Mouse (Mus musculus) limb, embryonic 13.5 days (tissue): ENCODE measurements at regions not wholly inside any gene's neighbourhood (a gene's known extent, or its start where the extent isn't known, plus 50 kb on each side); places are given as distances from the start of the nearest gene placed in this dataset.

Experiments used
- ATAC-seq: fragments of 200-750 bp; cut with Nextera tagmentation; 2 replicates; pipeline ENCODE4 v1.8.0; 2017; ENCODE audit warnings: low read depth, moderate number of reproducible peaks, moderate TSS enrichment; ENCODE audit not compliant: low FRiP score
- H3K27ac ChIP-seq: fragments of 300-500 bp; sonication (generic); 2 replicates; pipeline ENCODE4 v1.5.1; 2015; ENCODE audit warnings: inconsistent platforms, mild to moderate bottlenecking, moderate library complexity
- H3K27me3 ChIP-seq: fragments of 300-500 bp; sonication (generic); 2 replicates; pipeline ENCODE4 v1.6.1; 2015; ENCODE audit warnings: mild to moderate bottlenecking, inconsistent platforms
- H3K36me3 ChIP-seq: fragments of 300-500 bp; sonication (generic); 2 replicates; pipeline ENCODE4 v1.6.1; 2015; ENCODE audit warnings: inconsistent platforms, mild to moderate bottlenecking, moderate library complexity
- H3K4me1 ChIP-seq: fragments of 300-500 bp; sonication (generic); 2 replicates; pipeline ENCODE4 v1.6.1; 2015; ENCODE audit warnings: inconsistent platforms
- H3K4me2 ChIP-seq: fragments of 300-500 bp; sonication (generic); replicated peaks from 2 replicates; pipeline ENCODE4 v1.6.1; 2015; ENCODE audit warnings: inconsistent platforms, mild to moderate bottlenecking, moderate library complexity
- H3K4me3 ChIP-seq: fragments of 300-500 bp; sonication (generic); 2 replicates; pipeline ENCODE4 v1.5.1; 2015; ENCODE audit warnings: moderate library complexity, mild to moderate bottlenecking, inconsistent platforms
- H3K9ac ChIP-seq: fragments of 300-500 bp; sonication (generic); 2 replicates; pipeline ENCODE4 v1.6.1; 2015; ENCODE audit warnings: mild to moderate bottlenecking, inconsistent platforms
- H3K9me3 ChIP-seq: fragments of 300-500 bp; sonication (generic); 2 replicates; pipeline ENCODE4 v1.6.1; 2016; ENCODE audit warnings: inconsistent platforms
- WGBS: fragments of 180-500 bp; shearing (Covaris S2); methylation state at CpG from one replicate; pipeline ENCODE4 v1.1.7; 2015; 5-methylcytosine and 5-hydroxymethylcytosine counted together

- Histone ChIP-seq H3K4me1 (no peaks in the 10 kb centered on the region), H3K4me2 (no peak overlapping the region), H3K9ac (no peak overlapping the region), H3K9me3 (no peaks in the 10 kb centered on the region), H3K27ac (no peak overlapping the region), H3K27me3 (no peaks in the 10 kb centered on the region), H3K4me3 (no peak overlapping the region), H3K36me3 (no peaks in the 10 kb centered on the region)
- no peak for ATAC-seq
- 54% methylated on average over 3 of the region's 3 CpGs for WGBS
These were observed 432.7 kb upstream of the Ptger4 start for GRCm38 (mm10) chr15:5676704-5677103.

DNA sequence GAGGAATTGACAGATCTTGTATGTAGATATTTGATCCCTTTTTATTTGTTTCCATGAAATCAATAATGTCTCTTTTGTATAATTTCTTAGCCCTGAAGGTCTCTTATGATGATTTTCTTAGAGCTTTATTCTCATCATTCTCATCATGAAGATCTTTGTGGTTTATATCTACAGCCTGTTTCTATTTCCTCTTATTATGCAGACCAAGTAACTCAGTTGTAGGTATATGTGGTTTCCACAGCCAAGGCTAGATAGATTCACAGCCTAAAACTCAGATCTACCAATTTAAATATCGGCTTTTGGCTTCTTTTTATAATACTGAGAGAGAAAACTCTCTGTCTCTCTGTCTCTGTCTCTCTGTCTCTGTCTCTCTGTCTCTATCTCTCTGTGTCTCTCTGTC lies 449.8 kb upstream of the Ptger4 start:
- Histone ChIP-seq H3K4me1 (no peaks in the 10 kb centered on the region), H3K4me2 (no peak overlapping the region), H3K36me3 (no peaks in the 10 kb centered on the region), H3K9ac (no peak overlapping the region), H3K9me3 (no peaks in the 10 kb centered on the region), H3K27ac (no peak overlapping the region), H3K27me3 (no peaks in the 10 kb centered on the region), H3K4me3 (no peak overlapping the region)
- ATAC-seq: no peak
- 89% methylated on average over 1 of the region's 1 CpGs for WGBS

GRCm38 (mm10) chr15:5695015-5695414 lies 451.0 kb upstream of the Ptger4 start:
- no peaks in the 10 kb centered on the region for H3K36me3 ChIP-seq
- H3K27me3 ChIP-seq: no peaks in the 10 kb centered on the region
- H3K4me3 ChIP-seq: no peak overlapping the region
- no peak overlapping the region for H3K27ac ChIP-seq
- WGBS: 75% methylated on average over 3 of the region's 3 CpGs
- H3K9me3 ChIP-seq: no peaks in the 10 kb centered on the region
- no peak for ATAC-seq
- H3K4me1 ChIP-seq: no peaks in the 10 kb centered on the region
- no peak overlapping the region for H3K9ac ChIP-seq
- H3K4me2 ChIP-seq: no peak overlapping the region

DNA sequence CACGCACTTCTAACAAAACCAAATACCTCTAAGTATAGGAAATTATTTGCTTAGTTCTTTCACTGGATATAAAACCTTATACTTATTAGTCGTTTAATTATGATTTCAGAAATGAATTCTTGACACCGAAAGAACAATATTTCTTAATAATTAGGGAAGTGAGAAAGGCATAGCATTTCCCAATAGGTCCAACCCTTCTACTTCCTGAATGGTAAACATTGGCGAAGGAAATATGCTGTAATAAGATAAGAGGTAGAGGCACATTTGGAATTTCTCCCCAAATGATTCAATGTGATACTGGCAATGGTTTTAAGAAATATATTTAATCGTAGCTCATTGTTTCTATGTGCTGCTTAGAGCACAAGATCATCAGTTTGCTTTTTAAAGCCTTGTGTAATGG lies 464.5 kb upstream of the Ptger4 start:
- Histone ChIP-seq H3K4me1 (no peaks in the 10 kb centered on the region), H3K9me3 (no peaks in the 10 kb centered on the region), H3K9ac (no peak overlapping the region), H3K36me3 (no peaks in the 10 kb centered on the region), H3K4me2 (no peak overlapping the region), H3K4me3 (no peak overlapping the region), H3K27me3 (no peaks in the 10 kb centered on the region), H3K27ac (no peak overlapping the region)
- ATAC-seq: no peak
- 86% methylated on average over 5 of the region's 5 CpGs for WGBS

DNA sequence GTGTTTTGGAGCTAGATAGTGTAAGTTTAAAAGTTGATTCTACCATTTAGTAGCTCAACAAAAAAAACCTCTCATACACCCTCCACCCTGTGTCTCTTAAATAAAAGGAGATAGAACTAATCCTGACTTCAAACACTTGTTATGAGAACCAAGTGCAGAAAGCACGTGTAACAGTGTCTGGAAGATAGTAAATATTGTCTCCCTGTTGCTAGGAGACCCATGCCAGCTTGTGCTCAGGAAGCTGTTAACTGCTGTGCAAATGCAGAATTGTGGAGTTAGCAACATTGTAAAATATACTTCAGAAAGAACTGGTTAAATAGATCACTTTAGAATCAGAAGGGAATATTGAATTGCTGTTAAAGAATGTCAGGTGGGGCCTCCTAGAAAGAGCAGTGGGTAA lies 496.7 kb upstream of the Ptger4 start:
- 28% methylated on average over 1 of the region's 1 CpGs for WGBS

DNA sequence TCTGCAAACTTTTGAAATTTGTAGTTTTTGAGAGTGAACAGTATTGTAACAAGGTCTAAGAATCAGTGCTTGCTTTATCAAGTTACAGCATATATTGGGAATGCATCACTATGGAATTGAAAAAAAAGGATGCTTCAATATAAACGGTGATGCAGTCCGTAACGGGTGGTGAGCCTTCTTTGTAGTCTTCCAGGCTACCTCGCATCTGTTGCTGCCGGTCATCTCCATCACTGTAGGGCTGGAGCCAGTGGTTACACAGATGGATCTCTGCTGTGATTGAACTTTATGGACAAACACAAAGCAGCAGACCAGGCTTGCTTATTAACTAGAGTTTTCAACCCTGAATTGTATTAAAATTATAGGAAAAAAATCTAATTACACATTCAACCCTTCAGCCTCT lies 499.9 kb upstream of the Ptger4 start:
- Histone ChIP-seq H3K4me2 (no peak overlapping the region), H3K9ac (no peak overlapping the region), H3K4me3 (no peak overlapping the region), H3K27me3 (no peaks in the 10 kb centered on the region), H3K36me3 (no peaks in the 10 kb centered on the region), H3K27ac (no peak overlapping the region), H3K9me3 (no peaks in the 10 kb centered on the region), H3K4me1 (no peaks in the 10 kb centered on the region)
- no peak for ATAC-seq
- 89% methylated on average over 5 of the region's 5 CpGs for WGBS

More for the DNA sequence above, 496.7 kb upstream of the Ptger4 start:
- Histone ChIP-seq H3K36me3 (no peaks in the 10 kb centered on the region), H3K9me3 (no peaks in the 10 kb centered on the region), H3K4me3 (no peak overlapping the region), H3K27ac (no peak overlapping the region), H3K27me3 (no peaks in the 10 kb centered on the region), H3K4me2 (no peak overlapping the region), H3K9ac (no peak overlapping the region), H3K4me1 (no peaks in the 10 kb centered on the region)
- ATAC-seq: no peak

DNA sequence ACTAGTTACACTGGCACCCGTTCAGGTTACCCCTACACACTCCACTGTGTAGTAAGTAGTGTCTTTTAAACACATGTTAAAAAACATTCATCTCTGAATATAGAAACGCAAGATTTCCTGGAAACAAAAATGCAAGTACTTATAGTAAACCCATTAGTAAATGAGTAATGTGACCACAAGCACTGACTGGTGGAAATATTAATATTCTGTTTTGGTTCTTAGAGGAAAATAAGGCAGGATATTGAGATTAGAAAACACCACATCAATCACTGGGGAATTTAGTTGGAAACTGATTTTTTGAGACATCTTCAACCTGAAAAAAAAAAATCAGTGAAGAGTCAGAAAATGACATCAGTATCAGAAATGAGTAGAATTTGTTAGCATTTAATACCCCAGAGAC lies 514.7 kb upstream of the Ptger4 start:
- H3K4me2 ChIP-seq: no peak overlapping the region
- no peaks in the 10 kb centered on the region for H3K9me3 ChIP-seq
- WGBS: 88% methylated on average over 2 of the region's 2 CpGs
- no peaks in the 10 kb centered on the region for H3K36me3 ChIP-seq
- H3K4me1 ChIP-seq: no peaks in the 10 kb centered on the region
- no peaks in the 10 kb centered on the region for H3K27me3 ChIP-seq
- no peak for ATAC-seq
- H3K27ac ChIP-seq: no peak overlapping the region
- no peak overlapping the region for H3K4me3 ChIP-seq
- H3K9ac ChIP-seq: no peak overlapping the region

DNA sequence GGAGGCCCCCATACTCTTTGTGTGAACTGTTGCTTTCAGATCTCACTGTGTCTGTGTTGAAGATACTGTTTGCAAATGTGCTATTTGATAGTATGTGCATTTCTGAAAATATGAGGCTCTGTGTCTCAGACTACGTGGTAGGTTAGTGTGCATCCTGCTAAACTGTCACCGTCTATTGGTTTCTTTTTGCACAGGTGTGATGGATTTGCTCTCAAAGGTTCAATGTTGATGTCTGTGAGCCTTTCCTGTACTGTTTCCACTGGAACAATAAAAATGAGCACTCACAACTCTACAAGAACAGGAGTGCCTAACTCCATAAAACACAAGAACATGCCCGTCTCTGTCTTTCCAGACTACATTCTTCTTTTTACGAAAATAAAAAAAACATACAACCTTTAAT lies 518.2 kb upstream of the Ptger4 start:
- no peaks in the 10 kb centered on the region for H3K36me3 ChIP-seq
- H3K9ac ChIP-seq: no peak overlapping the region
- H3K27ac ChIP-seq: no peak overlapping the region
- no peaks in the 10 kb centered on the region for H3K27me3 ChIP-seq
- H3K4me1 ChIP-seq: no peaks in the 10 kb centered on the region
- H3K9me3 ChIP-seq: no peaks in the 10 kb centered on the region
- H3K4me2 ChIP-seq: no peak overlapping the region
- 67% methylated on average over 4 of the region's 4 CpGs for WGBS
- H3K4me3 ChIP-seq: no peak overlapping the region
- no peak for ATAC-seq

GRCm38 (mm10) chr15:5777074-5777473 lies 522.5 kb upstream of the Dab2 start:
- 79% methylated on average over 4 of the region's 4 CpGs for WGBS
- ATAC-seq: no peak
- Histone ChIP-seq H3K9me3 (no peaks in the 10 kb centered on the region), H3K9ac (no peak overlapping the region), H3K4me1 (no peaks in the 10 kb centered on the region), H3K36me3 (no peaks in the 10 kb centered on the region), H3K27me3 (no peaks in the 10 kb centered on the region), H3K27ac (no peak overlapping the region), H3K4me2 (no peak overlapping the region), H3K4me3 (no peak overlapping the region)

DNA sequence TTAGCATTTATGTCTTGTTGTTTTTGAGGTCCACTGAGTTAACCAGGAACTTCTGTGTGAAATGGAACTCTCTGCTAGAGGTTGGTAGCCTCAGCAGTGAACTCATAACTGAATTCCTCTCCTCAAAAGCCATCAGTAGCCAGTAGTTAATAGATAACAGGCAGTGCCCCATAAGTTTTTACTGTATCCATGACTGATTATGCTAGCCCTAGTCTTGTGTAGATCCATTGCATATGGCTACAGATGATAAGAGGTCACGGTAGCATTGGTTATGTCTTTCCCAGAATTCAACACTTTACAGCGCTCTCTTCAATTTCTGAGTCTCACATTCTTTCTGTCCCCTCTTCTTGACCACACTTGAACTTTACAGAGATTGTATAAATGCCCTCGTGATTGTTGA lies 499.7 kb upstream of the Dab2 start:
- H3K9ac ChIP-seq: no peak overlapping the region
- H3K27ac ChIP-seq: no peak overlapping the region
- no peak overlapping the region for H3K4me2 ChIP-seq
- no peaks in the 10 kb centered on the region for H3K36me3 ChIP-seq
- no peaks in the 10 kb centered on the region for H3K27me3 ChIP-seq
- H3K4me3 ChIP-seq: no peak overlapping the region
- no peaks in the 10 kb centered on the region for H3K9me3 ChIP-seq
- ATAC-seq: no peak
- no peaks in the 10 kb centered on the region for H3K4me1 ChIP-seq
- 93% methylated on average over 3 of the region's 3 CpGs for WGBS

DNA sequence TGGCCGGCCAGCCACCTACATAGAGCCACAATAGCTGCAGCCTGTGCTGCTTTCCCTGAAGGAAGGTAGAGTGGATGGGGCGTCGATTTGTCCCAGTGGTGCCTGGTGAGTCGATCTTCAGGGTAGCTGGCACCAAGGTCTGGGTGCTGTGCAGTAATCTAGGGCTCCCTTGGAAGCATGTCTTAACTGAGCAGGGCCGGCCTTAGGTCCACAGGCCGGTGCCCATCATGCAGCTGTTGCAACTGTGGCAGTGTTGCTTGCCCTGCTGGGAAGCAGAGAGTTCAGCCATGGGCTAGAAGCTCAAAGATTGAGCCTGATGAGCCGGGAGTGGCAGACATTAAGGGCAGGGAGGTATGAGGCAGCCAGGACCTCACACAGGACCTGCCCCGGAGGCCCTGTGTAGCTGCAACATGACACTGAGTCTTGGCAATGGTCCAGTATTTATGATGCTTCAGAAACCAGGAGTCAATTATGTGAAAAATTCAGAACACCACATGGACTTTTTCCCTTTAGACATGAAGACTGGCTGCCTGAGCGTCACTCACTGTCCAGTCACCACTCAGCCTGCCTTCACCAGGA lies 488.3 kb upstream of the Dab2 start:
- Histone ChIP-seq H3K27ac (no peak overlapping the region), H3K9ac (no peak overlapping the region), H3K36me3 (no peaks in the 10 kb centered on the region), H3K4me2 (no peak overlapping the region), H3K27me3 (no peaks in the 10 kb centered on the region), H3K4me1 (peaks cover 11% of the 10 kb centered on the region), H3K4me3 (no peak overlapping the region), H3K9me3 (no peaks in the 10 kb centered on the region)
- ATAC-seq: peak; percentile 83
- 57% methylated on average over 9 of the region's 9 CpGs for WGBS

DNA sequence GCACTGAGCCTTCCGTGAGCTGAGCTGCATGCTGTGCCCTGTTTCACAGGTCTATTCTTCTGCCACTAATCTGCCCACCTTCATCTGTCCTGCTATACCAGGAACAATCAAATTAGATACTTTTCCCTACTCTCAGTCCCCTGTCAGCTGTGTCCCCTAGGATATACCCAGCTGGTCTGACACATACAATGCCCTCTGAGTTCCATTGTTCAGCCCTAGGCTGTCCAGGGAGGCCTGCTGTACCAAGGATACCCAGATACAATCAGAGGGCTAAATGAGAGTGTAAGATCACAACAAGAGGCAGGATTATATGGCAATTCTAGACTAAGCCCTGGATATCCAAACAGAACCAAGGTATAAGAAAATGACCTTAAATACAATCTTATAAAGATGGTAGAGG lies 487.6 kb upstream of the Dab2 start:
- 100% methylated on average over 1 of the region's 1 CpGs for WGBS
- Histone ChIP-seq H3K4me2 (no peak overlapping the region), H3K4me3 (no peak overlapping the region), H3K4me1 (peaks cover 11% of the 10 kb centered on the region), H3K27ac (no peak overlapping the region), H3K27me3 (no peaks in the 10 kb centered on the region), H3K36me3 (no peaks in the 10 kb centered on the region), H3K9ac (no peak overlapping the region), H3K9me3 (no peaks in the 10 kb centered on the region)
- no peak for ATAC-seq

GRCm38 (mm10) chr15:5817901-5818576 lies 481.5 kb upstream of the Dab2 start:
- no peak overlapping the region for H3K4me2 ChIP-seq
- H3K9ac ChIP-seq: no peak overlapping the region
- H3K27me3 ChIP-seq: no peaks in the 10 kb centered on the region
- H3K27ac ChIP-seq: no peak overlapping the region
- WGBS: 47% methylated on average over 7 of the region's 7 CpGs
- no peaks in the 10 kb centered on the region for H3K9me3 ChIP-seq
- ATAC-seq: no peak
- peaks cover 4% of the 10 kb centered on the region; the same call in 1 of the 2 replicates for H3K4me1 ChIP-seq
- no peaks in the 10 kb centered on the region for H3K36me3 ChIP-seq
- no peak overlapping the region for H3K4me3 ChIP-seq
